Mouse (Mus musculus): ENCODE results near the gene Slc10a1. TPM values are rescaled to one million over a fixed set of nuclear protein-coding genes. Genes with fewer than 3 reads are reported as not detected.

Gene Slc10a1
- total and polyA plus RNA-seq, 3 experiments: 0.13 to 0.20 TPM; not detected in 1

- dilution Hi-C loops (cut with MboI; ENCODE audit: extremely low pct_ligation_motif_present, extremely low pct_unique_long_range_greater_than_20kb, low sequenced_read_pairs): no loop called here
- TF ChIP-seq BHLHE40 (IDR thresholded peaks at IDR 0.05; ENCODE audit: low read depth, low read length): no peak
- no peak for TF ChIP-seq EP300 (IDR thresholded peaks at IDR 0.05; ENCODE audit: low read length)
- TF ChIP-seq POLR2AphosphoS2 (IDR thresholded peaks at IDR 0.05; ENCODE audit: low read depth, low read length): no peak
- TF ChIP-seq MXI1 (IDR thresholded peaks at IDR 0.05; ENCODE audit: low read depth, low read length): no peak
- no peak for TF ChIP-seq JUND (conservative IDR thresholded peaks at IDR 0.05; ENCODE audit: low read depth, low read length)
- no peak for TF ChIP-seq PAX5 (IDR thresholded peaks at IDR 0.05; ENCODE audit: low read length)
- TF ChIP-seq E2F4 (IDR thresholded peaks at IDR 0.05; ENCODE audit: insufficient replicate concordance, low read depth, low read length): no peak
- TF ChIP-seq TBP (conservative IDR thresholded peaks at IDR 0.05; ENCODE audit: low read depth, low read length): no peak
- no peak overlapping the region for H3K4me2 ChIP-seq (ENCODE audit: insufficient read depth, low read depth, poor library complexity, severe bottlenecking)
Measured at GRCm38 (mm10) chr12:80939165-80939564, 29.3 kb downstream of the Slc10a1 start.

GRCm38 (mm10) chr12:80938642-80939041 is 29.9 kb downstream of the Slc10a1 start:
- dilution Hi-C loops (cut with MboI; ENCODE audit: extremely low pct_ligation_motif_present, extremely low pct_unique_long_range_greater_than_20kb, low sequenced_read_pairs): no loop called here
- in situ Hi-C loops (cut with MboI; ENCODE audit: low pct_ligation_motif_present, low pct_unique_long_range_greater_than_20kb, low sequenced_read_pairs): no loop called here
- TF ChIP-seq ELF1 (IDR thresholded peaks at IDR 0.05; ENCODE audit: low read depth, low read length): peak; percentile 30; the same call in 1 of the 2 replicates
- TF ChIP-seq TCF12 (IDR thresholded peaks at IDR 0.05; ENCODE audit: low read depth, low read length): no peak
- Histone ChIP-seq H3K36me3 (replicated peaks in 1 of 2; ENCODE audit: control insufficient read depth in 1 of 2, insufficient read depth in 1 of 2, low read length in 1 of 2) (no peaks in the 10 kb centered on the region), H3K79me2 (replicated peaks; ENCODE audit: control insufficient read depth, extremely low read depth, insufficient read depth, poor library complexity, severe bottlenecking) (no peaks in the 10 kb centered on the region), H3K27me3 (replicated peaks) (no peaks in the 10 kb centered on the region), H3K4me1 (ENCODE audit: control insufficient read depth in 1 of 2, insufficient read depth in 2 of 2) (peaks cover 4 to 7% of the 10 kb centered on the region in 2 experiments; a peak in 2 of 4 replicates), H3K27ac (ENCODE audit: insufficient read depth, low read depth) (no peak overlapping the region), H3K9me3 (replicated peaks; ENCODE audit: low read length) (no peaks in the 10 kb centered on the region), H3K4me3 (replicated peaks in 1 of 3; ENCODE audit: low read depth in 2 of 3, low read length in 2 of 3, poor library complexity in 1 of 3) (no peak overlapping the region), H3K9ac (ENCODE audit: insufficient read depth, low read depth) (no peak overlapping the region), H3K4me2 (ENCODE audit: insufficient read depth, low read depth, poor library complexity, severe bottlenecking) (no peak overlapping the region)
- no peak for DNase-seq (ENCODE audit: extremely low read depth)

More at GRCm38 (mm10) chr12:80939165-80939564, 29.3 kb downstream of the Slc10a1 start:
- Histone ChIP-seq H3K9ac (ENCODE audit: insufficient read depth, low read depth) (no peak overlapping the region), H3K4me1 (ENCODE audit: control insufficient read depth in 1 of 2, insufficient read depth in 2 of 2) (peaks cover 4 to 7% of the 10 kb centered on the region in 2 experiments; a peak in 2 of 4 replicates), H3K27me3 (replicated peaks) (no peaks in the 10 kb centered on the region), H3K4me3 (replicated peaks in 1 of 3; ENCODE audit: low read depth in 2 of 3, low read length in 2 of 3, poor library complexity in 1 of 3) (no peak overlapping the region), H3K79me2 (replicated peaks; ENCODE audit: control insufficient read depth, extremely low read depth, insufficient read depth, poor library complexity, severe bottlenecking) (no peaks in the 10 kb centered on the region), H3K36me3 (replicated peaks in 1 of 2; ENCODE audit: control insufficient read depth in 1 of 2, insufficient read depth in 1 of 2, low read length in 1 of 2) (no peaks in the 10 kb centered on the region), H3K27ac (ENCODE audit: insufficient read depth, low read depth) (no peak overlapping the region), H3K9me3 (replicated peaks; ENCODE audit: low read length) (no peaks in the 10 kb centered on the region)
- no peak for DNase-seq (ENCODE audit: extremely low read depth)
- in situ Hi-C loops (cut with MboI; ENCODE audit: low pct_ligation_motif_present, low pct_unique_long_range_greater_than_20kb, low sequenced_read_pairs): no loop called here

GRCm38 (mm10) chr12:80937331-80938029 is 31.0 kb downstream of the Slc10a1 start:
- in situ Hi-C loops (cut with MboI; ENCODE audit: low pct_ligation_motif_present, low pct_unique_long_range_greater_than_20kb, low sequenced_read_pairs): no loop called here
- dilution Hi-C loops (cut with MboI; ENCODE audit: extremely low pct_ligation_motif_present, extremely low pct_unique_long_range_greater_than_20kb, low sequenced_read_pairs): no loop called here
- Histone ChIP-seq H3K79me2 (replicated peaks; ENCODE audit: control insufficient read depth, extremely low read depth, insufficient read depth, poor library complexity, severe bottlenecking) (no peaks in the 10 kb centered on the region), H3K27me3 (replicated peaks) (no peaks in the 10 kb centered on the region), H3K4me1 (ENCODE audit: control insufficient read depth in 1 of 2, insufficient read depth in 2 of 2) (peaks cover 4 to 7% of the 10 kb centered on the region in 2 experiments; a peak in 2 of 4 replicates), H3K4me3 (replicated peaks in 1 of 3; ENCODE audit: low read depth in 2 of 3, low read length in 2 of 3, poor library complexity in 1 of 3) (no peak overlapping the region), H3K4me2 (ENCODE audit: insufficient read depth, low read depth, poor library complexity, severe bottlenecking) (no peak overlapping the region), H3K9ac (ENCODE audit: insufficient read depth, low read depth) (no peak overlapping the region), H3K9me3 (replicated peaks; ENCODE audit: low read length) (no peaks in the 10 kb centered on the region), H3K27ac (ENCODE audit: insufficient read depth, low read depth) (no peak overlapping the region), H3K36me3 (replicated peaks in 1 of 2; ENCODE audit: control insufficient read depth in 1 of 2, insufficient read depth in 1 of 2, low read length in 1 of 2) (no peaks in the 10 kb centered on the region)
- no peak for DNase-seq (ENCODE audit: extremely low read depth)
- TF ChIP-seq IRF4 (IDR thresholded peaks at IDR 0.05; ENCODE audit: low read depth, low read length) (peak; percentile 58; the same call in 1 of the 2 replicates), JUND (conservative IDR thresholded peaks at IDR 0.05; ENCODE audit: low read depth, low read length) (0 out of 2 replicates have a peak, but pooled peaks have one; percentile 21), TCF12 (IDR thresholded peaks at IDR 0.05; ENCODE audit: low read depth, low read length) (no peak), MYC (IDR thresholded peaks at IDR 0.05; ENCODE audit: low read depth, low read length) (0 out of 2 replicates have a peak, but pooled peaks have one; percentile 15), JUN (IDR thresholded peaks at IDR 0.05; ENCODE audit: insufficient read depth, low read depth, low read length) (0 out of 2 replicates have a peak, but pooled peaks have one; percentile 1)
